Mouse (Mus musculus) neutrophil, adult 5-6 weeks (primary cell): Measurements from ENCODE around the gene Snrpd3. TPM values are rescaled to one million over a fixed set of nuclear protein-coding genes. Genes with fewer than 3 reads are reported as not detected.
"Not testable (repeated sequence)": the region's sequence is repeated elsewhere in the genome, so short reads cannot be mapped to it uniquely, and the experiment has no call there.

Source experiments
- ATAC-seq: fragments of 151-379, 151-347 bp; 2 replicates; pipeline ENCODE4 v1.8.0; 2017; ENCODE audit warnings: mild to moderate bottlenecking, moderate TSS enrichment; ENCODE audit not compliant: insufficient number of reproducible peaks, poor library complexity, low FRiP score, severe bottlenecking; ENCODE audit errors: extremely low read depth
- total RNA-seq: library from RNA; stranded (forward); fragments of 200-1000 nt; gene quantifications from 2 replicates; pipeline ENCODE4 v1.2.3, GENCODE M21; 2017

Gene Snrpd3
- total RNA-seq, 1 experiment from 2014 or later, result 26.4 TPM

DNA sequence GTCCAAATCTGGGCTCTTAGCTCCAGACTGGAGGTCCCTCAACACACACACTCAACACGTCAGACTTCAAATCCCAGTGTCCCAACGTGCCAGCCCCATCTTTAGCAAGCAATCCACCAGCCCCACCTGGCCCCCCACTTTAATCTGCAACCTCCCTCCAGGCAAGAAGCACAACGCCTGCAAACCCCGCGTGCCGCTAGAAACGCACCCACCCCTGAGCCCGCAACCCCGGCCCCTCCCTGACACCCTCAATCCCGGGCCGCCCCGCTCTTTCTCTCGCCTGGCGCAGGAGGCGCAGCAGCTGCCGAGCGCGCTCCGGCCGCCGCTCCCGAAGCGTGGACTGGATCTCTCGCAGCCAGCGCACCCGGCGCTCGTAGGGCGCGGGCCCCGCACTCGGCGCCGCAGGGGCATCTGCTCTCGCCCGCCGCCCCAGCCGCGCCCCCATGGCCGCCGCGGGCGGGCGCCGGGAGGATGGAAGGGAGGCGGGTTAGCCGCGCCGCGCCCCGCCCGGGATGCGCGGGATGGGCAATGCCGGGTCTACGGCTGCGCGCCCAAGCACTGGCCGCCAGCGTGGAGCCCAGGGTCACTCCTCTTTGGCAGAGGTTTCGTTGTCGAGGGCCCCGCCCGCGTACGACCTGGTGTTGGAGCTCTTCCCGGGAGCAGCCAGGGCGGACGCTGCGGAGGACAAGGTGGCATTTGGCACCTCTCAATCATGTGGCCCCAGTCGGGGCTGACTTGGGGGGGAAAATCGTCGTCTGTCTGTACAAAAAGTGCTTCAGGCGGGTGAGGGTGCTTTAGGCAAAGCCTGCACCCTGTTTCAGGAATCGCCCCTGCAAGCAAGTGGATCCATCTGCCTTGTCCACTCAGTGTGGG, 42.6 kb downstream of the Snrpd3 start, which contains the start of gene Lrrc75b:
TSS of gene Lrrc75b (minus strand) at position 655 of the 873 bp plus-strand sequence.
- ATAC-seq, result no peak

DNA sequence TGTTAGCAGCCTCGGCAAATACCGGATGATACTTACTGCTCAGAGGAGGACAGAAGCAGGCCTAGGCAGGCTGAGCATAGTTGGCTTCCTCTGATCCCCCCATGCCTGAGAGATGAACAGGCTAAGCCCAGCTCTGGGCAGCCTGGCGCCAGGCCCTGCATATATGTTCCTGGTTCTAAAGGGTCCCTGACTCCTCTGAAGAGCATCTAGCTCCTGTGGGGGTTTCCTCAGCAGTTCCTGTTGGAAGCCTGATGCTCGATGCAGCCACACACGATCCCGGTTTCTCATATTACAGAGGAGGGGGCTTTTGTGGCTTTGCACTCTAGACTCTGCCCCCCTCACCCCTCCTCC, 43.2 kb downstream of the Snrpd3 start:
- no peak for ATAC-seq

DNA sequence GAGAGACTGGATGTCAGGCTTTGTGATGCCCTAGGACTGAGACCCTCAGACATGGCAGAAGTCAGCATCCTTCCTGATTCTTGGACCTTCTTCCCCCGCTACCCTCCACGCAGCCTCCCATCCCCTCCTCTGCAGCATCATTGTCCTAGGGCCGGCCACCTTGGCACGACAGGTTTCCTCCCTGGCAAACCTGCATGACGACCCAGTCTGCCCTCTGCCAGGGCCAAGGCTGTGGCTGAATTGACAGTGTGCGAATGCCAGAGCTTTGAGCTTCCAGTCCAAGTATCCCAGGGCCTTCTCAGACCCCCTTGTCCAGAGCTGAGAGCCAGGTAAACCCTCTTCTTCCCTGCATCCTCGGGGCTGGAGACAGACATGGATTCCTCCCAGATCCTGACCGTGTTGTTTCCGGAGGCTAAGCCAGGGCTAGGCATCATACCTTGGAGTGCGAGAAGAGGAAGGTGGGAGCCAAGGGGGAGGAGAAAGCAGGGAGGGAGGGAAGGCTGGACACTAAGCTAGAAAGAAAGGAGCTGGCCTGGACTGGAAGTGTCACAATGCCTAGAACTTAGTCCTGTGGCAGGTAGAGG, 43.8 kb downstream of the Snrpd3 start, which contains the start of gene Ggt1:
TSS of gene Ggt1 (plus strand) at position 534 of the 584 bp plus-strand sequence.
- ATAC-seq, result no peak

GRCm38 (mm10) chr10:75562596-75562995, 45.2 kb downstream of the Snrpd3 start:
- no peak for ATAC-seq

DNA sequence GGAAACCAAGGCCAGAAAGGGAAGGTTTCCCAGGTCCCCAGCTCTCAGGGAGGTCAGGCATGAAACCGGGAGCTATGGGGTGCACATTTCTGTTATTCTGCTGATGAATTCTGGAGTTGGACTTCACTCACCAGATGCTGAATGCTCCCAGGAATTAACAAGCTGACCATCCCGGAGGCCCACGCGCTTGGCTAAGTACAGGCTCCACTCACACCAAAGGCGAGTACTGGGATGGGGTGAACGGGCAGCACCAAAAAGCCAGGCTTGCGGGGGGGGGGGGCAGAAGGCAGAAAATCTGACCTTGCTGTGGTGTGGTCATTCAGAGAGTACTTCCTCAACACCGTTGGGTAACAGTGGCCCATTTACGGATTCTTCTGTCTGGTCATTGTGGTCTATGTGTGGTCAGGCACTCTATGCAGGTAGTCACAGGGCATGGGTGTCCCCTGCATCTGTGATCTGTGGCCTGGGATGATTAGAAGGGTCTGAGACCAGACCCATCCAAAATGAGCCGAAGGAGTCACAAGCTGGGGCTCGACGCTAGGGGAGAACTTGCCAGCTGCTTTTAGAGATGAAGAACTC, 47.4 kb downstream of the Snrpd3 start:
- ATAC-seq, result peak; percentile 78

DNA sequence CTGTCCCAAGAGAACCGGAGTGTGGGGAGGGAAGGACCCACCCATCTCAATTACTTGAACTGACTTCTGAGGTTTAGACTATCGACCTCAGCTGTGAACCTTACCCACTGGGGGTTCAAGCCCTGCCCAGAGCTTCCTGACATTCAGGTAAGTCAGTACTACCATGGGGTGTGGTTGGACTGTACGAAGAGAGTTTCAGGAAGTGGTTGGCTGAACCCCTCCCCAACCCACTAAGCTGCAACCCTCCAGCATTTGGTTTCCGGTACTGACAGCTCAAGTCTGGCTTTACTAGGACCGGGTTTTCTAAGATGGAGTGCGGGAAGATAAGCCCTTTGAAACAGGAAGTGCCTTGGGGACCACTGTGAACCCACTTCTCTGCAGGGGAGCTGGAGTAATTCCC, 48.1 kb downstream of the Snrpd3 start:
- peak; percentile 80 for ATAC-seq

DNA sequence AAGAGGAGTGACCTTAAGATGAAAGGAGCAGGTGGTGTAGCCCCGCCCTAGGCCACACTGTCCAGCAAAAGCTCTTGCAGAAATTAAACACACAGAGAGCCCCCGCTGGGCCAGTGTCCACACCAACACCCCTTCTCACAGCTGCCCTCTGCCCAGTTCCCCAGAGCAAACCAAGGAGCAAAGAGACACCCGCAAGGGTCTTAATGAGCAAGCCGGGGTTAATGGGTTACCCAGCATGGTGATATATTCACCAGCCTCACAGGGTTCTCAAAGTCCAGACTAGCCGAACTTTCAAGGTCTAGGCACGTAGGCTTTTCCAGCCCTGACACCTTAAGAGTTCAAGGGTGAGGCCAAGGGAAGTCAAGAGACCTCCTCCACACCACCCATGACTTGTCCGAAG, 48.6 kb downstream of the Snrpd3 start:
- no peak for ATAC-seq

GRCm38 (mm10) chr10:75566321-75566720, 49.0 kb downstream of the Snrpd3 start:
- no peak for ATAC-seq

DNA sequence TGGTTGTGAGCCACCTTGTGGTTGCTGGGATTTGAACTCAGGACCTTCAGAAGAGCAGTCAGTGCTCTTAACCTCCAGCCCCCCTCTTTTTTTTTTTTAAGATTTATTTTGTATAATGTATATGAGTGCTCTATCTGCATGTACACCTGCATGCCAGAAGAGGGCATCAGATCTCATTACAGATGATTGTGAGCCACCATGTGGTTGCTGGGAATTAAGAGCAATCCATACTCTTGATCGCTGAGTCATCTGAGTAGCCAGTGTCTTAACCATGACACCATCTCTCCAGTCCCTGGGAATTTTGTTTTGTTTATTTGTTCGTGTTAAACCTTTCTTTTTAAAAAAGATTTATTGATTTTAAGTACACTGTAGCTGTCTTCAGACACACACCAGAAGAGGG, 49.4 kb downstream of the Snrpd3 start:
- ATAC-seq, result not testable (repeated sequence)

- ATAC-seq, result no peak
These were observed 50.7 kb downstream of the Snrpd3 start for GRCm38 (mm10) chr10:75568029-75568428.

- no peak for ATAC-seq
These were observed 51.1 kb downstream of the Snrpd3 start for GRCm38 (mm10) chr10:75568441-75568840.

GRCm38 (mm10) chr10:75568851-75569250, 51.5 kb downstream of the Snrpd3 start:
- no peak for ATAC-seq

GRCm38 (mm10) chr10:75570981-75571657, 53.8 kb downstream of the Snrpd3 start:
- ATAC-seq, result no peak

- ATAC-seq, result no peak
These were observed 54.6 kb downstream of the Snrpd3 start for GRCm38 (mm10) chr10:75571937-75572336.

DNA sequence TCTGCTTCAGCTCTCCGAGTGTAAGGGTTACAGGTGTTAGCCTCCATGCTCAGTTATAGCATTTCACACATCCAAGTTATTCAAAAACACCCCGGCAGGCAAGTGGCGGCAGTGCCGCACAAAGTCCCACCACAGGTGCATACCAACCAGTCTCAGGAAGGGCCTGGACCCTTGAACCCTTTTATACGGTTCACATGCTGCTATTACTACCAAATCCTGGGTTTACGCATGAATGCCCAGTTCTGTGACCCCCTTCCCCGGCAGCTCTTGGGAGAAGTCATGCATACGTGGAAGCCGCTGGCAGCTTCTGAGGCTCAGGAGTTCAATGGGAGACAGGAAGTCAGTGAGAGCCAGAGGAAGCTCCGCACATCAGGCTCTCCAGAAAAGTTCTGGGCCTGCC, 55.8 kb downstream of the Snrpd3 start:
- ATAC-seq, result no peak

DNA sequence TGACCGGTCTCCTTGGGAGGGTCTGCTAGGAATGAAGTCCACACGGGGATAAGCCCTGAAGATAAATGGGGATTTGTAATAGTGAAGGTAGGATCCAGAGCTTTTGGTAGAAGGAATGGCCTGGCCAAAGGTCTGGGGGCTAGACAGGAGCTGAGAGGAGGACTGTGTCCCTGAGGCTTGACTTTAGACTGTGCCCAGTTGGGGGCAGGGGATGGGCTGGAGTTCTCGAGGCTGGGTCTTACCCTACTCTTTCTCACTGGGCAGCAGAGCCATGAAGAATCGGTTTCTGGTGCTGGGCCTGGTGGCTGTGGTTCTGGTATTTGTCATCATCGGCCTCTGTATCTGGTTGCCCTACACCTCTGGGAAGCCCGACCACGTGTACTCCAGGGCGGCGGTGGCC, 56.6 kb downstream of the Snrpd3 start:
- no peak for ATAC-seq

DNA sequence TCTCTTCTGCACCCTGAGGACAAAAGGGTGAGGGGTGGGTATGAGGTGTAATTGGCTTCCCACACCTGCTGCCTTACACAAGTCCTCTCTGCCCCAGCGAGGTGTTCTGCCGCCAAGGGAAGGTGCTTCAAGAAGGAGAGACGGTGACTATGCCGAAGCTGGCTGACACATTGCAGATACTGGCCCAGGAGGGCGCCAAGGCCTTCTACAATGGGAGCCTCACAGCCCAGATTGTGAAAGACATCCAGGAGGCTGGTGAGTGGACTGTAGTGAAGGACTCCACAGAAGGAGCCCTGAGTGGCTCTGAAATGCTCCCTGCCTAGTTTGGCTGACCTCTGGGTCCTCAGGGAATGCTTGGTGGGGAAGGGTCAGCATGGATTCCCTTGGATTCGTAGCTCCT, 61.8 kb downstream of the Snrpd3 start:
- no peak for ATAC-seq

DNA sequence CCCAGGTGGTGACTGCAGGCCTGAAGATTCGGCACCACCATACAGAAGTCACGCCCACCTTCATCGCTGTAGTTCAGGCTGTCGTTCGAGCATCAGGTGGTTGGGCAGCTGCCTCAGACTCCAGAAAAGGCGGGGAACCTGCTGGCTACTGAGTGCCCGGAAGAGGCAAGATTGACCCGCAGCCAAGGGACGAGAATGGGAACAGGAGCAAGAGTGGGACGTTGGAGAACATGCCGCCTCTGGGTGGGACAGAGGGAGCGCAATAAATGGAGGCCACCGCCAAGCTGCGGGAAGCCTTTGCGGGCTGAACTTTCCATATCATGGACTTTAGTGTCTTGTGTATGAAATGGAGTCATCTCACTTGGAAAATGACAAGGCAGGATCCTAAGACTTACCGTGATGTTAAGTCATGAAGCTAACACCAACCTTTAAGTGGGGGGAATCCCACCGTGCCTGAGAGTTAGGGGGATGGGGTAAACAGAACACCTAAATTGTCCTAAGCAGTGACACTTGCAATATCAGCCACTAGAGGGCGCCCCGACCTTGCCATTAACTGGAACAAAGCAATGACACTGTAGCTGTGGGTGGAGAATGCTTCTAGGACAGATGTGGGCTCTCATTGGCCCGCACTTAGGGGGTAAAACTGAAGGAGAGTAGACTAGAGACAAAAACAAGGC, 68.7 kb downstream of the Snrpd3 start:
- peak; percentile 72 for ATAC-seq

GRCm38 (mm10) chr10:75586553-75586879, 69.2 kb downstream of the Snrpd3 start:
- ATAC-seq, result no peak
